Mouse (Mus musculus) adrenal gland, postnatal 10 days (tissue): ENCODE results near the gene Mcur1. TPM values are rescaled to one million over a fixed set of nuclear protein-coding genes. Genes with fewer than 3 reads are reported as not detected.

Source experiments
- DNase-seq: peaks from one replicate; pipeline ENCODE4 v3.0.0; 2021; ENCODE audit warnings: mixed read lengths
- total RNA-seq, 2 experiments: library from RNA; stranded (reverse); gene quantifications; 2 replicates each; pipeline ENCODE4 v1.2.3; 2021

Mcur1 gene
- total RNA-seq, 2 experiments from 2014 or later, result 66.3 to 83.1 TPM

- peak; percentile 88 for DNase-seq
Measured at GRCm38 (mm10) chr13:43565346-43565745, 5.4 kb upstream of the Mcur1 start.

GRCm38 (mm10) chr13:43564733-43565132 lies 4.7 kb upstream of the Mcur1 start:
- DNase-seq, result no peak

GRCm38 (mm10) chr13:43562726-43563125 lies 2.7 kb upstream of the Mcur1 start:
- no peak for DNase-seq

GRCm38 (mm10) chr13:43560458-43561411 lies 744 bp upstream of the Mcur1 start:
- DNase-seq, result peak; percentile 70

GRCm38 (mm10) chr13:43558959-43559358 lies 1.0 kb downstream of the Mcur1 start:
- no peak for DNase-seq

- peak; percentile 25 for DNase-seq
Measured at GRCm38 (mm10) chr13:43558357-43558756, 1.6 kb downstream of the Mcur1 start.

GRCm38 (mm10) chr13:43556913-43557542 lies 3.0 kb downstream of the Mcur1 start:
- no peak for DNase-seq

GRCm38 (mm10) chr13:43555321-43555720 lies 4.7 kb downstream of the Mcur1 start:
- no peak for DNase-seq

GRCm38 (mm10) chr13:43554827-43555226 lies 5.2 kb downstream of the Mcur1 start:
- no peak for DNase-seq

- no peak for DNase-seq
Measured at GRCm38 (mm10) chr13:43550676-43551075, 9.3 kb downstream of the Mcur1 start.

- DNase-seq, result no peak
Measured at GRCm38 (mm10) chr13:43549870-43550269, 10.1 kb downstream of the Mcur1 start.

GRCm38 (mm10) chr13:43549078-43549698 lies 10.8 kb downstream of the Mcur1 start:
- no peak for DNase-seq

GRCm38 (mm10) chr13:43548617-43549016 lies 11.4 kb downstream of the Mcur1 start:
- DNase-seq, result peak; percentile 48

- DNase-seq, result peak; percentile 86
Measured at GRCm38 (mm10) chr13:43546861-43547260, 13.1 kb downstream of the Mcur1 start.

GRCm38 (mm10) chr13:43540205-43540815 lies 19.7 kb downstream of the Mcur1 start:
- no peak for DNase-seq

GRCm38 (mm10) chr13:43539409-43539808 lies 20.6 kb downstream of the Mcur1 start:
- DNase-seq, result peak; percentile 59

- DNase-seq, result no peak
Measured at GRCm38 (mm10) chr13:43537854-43538253, 22.1 kb downstream of the Mcur1 start.

GRCm38 (mm10) chr13:43534015-43534414 lies 26.0 kb downstream of the Mcur1 start:
- no peak for DNase-seq

- peak; percentile 57 for DNase-seq
Measured at GRCm38 (mm10) chr13:43530832-43531693, 28.9 kb downstream of the Mcur1 start.

- DNase-seq, result no peak
Measured at GRCm38 (mm10) chr13:43530129-43530831, 29.7 kb downstream of the Mcur1 start.

- DNase-seq, result no peak
Measured at GRCm38 (mm10) chr13:43526289-43526688, 33.7 kb downstream of the Mcur1 start.
